16 mouse cellular contexts compared by ENCODE assay signal in genomic region chr17:83482817-83483536, GRCm38 (mm10).
"Had no signal": no experiment of that assay in that cellular context is flagged by ENCODE, and none has a peak within 500 bp of the region (broad histone marks: within the 10 kb centered on the region; RNA-seq: fewer than 3 reads in every experiment).

No protein-coding gene starts in this region.

- DNase-seq: kidney, postnatal 4 days; liver; lung, postnatal 14 days; spleen, adult 18-20 months; thymus, adult 18-20 months; thymus, postnatal 25 days had no signal

- H3K27ac ChIP-seq: hindbrain, postnatal 0 days; layer of hippocampus, adult 2 months; limb, embryonic 12.5 days; liver, embryonic 15.5 days; lung, embryonic 15.5 days; macrophage; midbrain, embryonic 15.5 days; neural tube, embryonic 12.5 days had no signal

- H3K4me2 ChIP-seq: limb, embryonic 12.5 days; liver, embryonic 15.5 days; lung, embryonic 15.5 days; midbrain, embryonic 11.5 days; midbrain, embryonic 15.5 days; neural tube, embryonic 12.5 days had no signal

- H3K9ac ChIP-seq: limb, embryonic 12.5 days; liver, embryonic 15.5 days; lung, embryonic 15.5 days; midbrain, embryonic 15.5 days; neural tube, embryonic 12.5 days had no signal

- H3K4me3 ChIP-seq: layer of hippocampus, adult 2 months; limb, embryonic 12.5 days; liver, embryonic 15.5 days; lung, embryonic 15.5 days; megakaryocyte, embryonic 14.5 days; midbrain, embryonic 15.5 days; neural tube, embryonic 12.5 days had no signal

- H3K9me3 ChIP-seq: limb, embryonic 12.5 days; liver, embryonic 15.5 days; lung, embryonic 15.5 days; megakaryocyte, embryonic 14.5 days; midbrain, embryonic 15.5 days; neural tube, embryonic 12.5 days had no signal

- ATAC-seq: hindbrain, postnatal 0 days; midbrain, embryonic 15.5 days had no signal

- H3K27me3 ChIP-seq: limb, embryonic 12.5 days; liver, embryonic 15.5 days; lung, embryonic 15.5 days; megakaryocyte, embryonic 14.5 days; midbrain, embryonic 15.5 days; neural tube, embryonic 12.5 days had no signal

- H3K4me1 ChIP-seq: limb, embryonic 12.5 days; liver, embryonic 15.5 days; lung, embryonic 15.5 days; midbrain, embryonic 15.5 days had no signal
